Mouse (Mus musculus): ENCODE results near the gene Ttc39b. TPM values are rescaled to one million over a fixed set of nuclear protein-coding genes. Genes with fewer than 3 reads are reported as not detected.

The Ttc39b gene
- total RNA-seq, 4 experiments from 2014 or later: 21.4 to 29.7 (median 26.3) TPM

DNA sequence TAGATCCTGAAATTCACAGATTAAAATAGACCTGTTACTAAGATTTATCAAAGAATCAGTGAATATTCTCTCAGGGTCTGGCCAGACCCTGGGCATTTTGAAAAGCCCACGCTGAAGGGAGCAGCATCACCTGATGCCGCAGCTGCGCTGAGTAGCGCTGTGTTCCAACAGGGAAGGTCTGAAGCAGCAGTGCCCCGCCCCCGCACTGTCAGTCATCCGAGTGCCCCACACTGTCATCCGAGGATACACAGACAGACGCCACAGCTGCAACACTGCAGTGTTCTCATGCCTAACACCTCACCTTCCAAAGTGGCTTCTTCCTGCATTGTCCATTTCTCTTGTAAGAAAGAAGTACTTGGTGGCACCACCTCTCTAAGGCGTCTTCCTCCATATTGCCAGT, 96.0 kb downstream of the Ttc39b start:
- DNase-seq: no peak

GRCm38 (mm10) chr4:83225633-83226360, 98.3 kb downstream of the Ttc39b start:
- no peak for DNase-seq

GRCm38 (mm10) chr4:83224242-83224641, 99.8 kb downstream of the Ttc39b start:
- DNase-seq: no peak

DNA sequence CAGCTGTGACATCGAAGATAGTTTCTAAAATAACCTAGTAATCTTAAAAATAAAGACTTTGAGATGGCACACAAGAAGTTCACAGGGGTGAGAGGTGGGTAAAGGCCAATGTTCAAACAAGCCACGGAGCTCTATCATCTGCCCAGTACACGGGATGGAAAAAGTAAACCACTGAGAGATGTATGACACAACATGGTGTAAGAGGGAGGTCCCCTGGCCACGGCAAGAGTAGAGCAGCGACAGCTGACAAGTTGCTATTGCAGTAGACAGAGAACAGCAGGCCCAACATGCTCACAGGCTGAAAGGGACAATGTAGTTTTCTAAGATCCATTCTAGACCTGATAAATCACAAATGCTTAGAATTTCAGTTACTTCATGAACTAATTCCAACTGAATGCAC, 100.9 kb downstream of the Ttc39b start:
- no peak for DNase-seq

DNA sequence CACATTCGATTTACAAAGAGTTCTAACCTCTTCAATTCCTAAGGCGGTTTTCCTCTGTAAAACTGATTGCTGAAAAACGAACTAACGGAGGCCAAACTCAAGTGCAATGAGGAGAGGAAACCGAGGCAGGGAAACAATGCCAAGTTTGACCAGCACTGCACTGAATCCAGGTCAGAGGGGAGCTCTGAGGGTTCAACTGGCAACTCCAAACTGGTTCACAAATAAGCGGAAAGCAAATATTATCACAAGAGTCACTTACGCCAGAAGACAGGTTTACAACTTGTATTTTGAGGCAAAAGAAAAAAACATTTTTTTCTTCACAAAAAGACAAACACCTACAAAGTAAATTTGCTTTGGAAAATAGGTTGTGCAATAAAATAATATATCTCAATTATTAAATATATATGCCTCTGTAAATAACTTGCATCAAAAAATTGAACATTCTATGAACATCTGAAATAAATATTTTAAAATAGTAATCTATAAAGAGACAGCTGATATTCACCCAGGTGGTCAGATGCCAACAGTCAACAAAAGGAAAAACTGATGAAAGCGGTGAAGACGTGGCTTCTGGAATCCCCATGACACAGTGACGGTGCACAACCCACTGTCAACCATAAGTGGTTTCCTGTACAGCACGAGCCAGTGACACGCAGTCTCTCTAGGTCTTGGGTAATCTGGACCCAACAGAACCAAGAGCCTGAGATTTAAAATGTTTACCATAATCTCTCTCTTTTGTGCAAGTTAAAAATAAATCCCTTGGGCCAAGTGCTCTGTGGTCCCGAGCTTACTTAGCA, 103.1 kb downstream of the Ttc39b start:
- DNase-seq: no peak

- no peak for DNase-seq
Observed at GRCm38 (mm10) chr4:83219253-83219652, 104.8 kb downstream of the Ttc39b start.

- no peak for DNase-seq
Observed at GRCm38 (mm10) chr4:83217128-83217527, 106.9 kb downstream of the Ttc39b start.

GRCm38 (mm10) chr4:83216381-83216780, 107.7 kb downstream of the Ttc39b start:
- DNase-seq: no peak

DNA sequence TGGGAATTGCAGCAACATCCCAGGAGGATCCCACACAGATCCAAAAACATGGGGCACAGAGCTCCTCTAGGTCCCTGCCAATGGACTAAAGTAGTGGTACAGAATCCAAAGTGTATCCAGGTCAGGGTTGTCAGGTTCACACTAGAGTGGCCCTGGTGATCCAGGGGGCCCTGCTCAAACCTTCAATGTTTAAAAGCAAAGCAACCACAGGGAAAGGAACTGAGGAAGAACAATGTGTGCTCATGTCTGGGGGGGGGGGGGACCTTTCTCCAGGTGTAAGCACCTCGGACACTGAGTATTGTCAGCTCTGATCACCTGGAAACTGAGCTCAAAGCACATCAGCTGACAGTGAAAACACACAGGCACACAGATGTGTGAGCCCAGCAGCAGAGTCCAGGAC, 108.3 kb downstream of the Ttc39b start:
- no peak for DNase-seq

DNA sequence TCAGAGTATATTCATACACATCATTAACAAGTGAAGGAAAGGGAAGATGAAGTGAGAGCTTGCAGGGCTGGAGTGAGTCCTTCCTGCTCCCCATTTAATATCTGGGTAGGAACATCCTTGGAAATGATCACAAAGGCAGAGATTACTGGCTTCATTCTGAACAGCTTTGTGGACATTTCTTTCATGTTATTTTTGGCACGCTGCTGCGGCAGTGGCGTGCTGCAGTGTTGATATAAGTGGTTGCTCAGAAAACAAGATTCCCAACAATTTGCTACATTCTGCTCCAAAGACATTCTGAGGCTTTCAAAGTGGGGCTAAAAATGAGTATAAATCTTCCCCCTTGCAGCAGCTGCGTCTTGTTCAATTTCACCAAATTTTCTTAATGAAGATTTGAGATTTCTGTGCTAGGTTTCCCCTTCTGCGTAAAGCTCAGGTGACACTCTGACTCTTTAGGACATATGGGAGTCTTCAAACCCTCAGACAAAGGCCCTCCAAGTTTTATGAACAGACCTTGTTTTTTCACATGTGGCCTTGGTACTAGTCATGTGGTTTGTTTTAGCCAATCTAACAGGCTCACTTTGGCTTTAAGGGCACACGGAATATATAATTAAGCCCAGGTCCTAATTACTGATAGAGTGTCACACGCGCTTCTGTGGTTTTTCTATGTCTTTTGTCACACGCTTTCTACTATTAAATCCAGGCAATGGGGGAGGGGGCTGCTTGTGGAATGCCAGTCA, 109.1 kb downstream of the Ttc39b start:
- no peak for DNase-seq

DNA sequence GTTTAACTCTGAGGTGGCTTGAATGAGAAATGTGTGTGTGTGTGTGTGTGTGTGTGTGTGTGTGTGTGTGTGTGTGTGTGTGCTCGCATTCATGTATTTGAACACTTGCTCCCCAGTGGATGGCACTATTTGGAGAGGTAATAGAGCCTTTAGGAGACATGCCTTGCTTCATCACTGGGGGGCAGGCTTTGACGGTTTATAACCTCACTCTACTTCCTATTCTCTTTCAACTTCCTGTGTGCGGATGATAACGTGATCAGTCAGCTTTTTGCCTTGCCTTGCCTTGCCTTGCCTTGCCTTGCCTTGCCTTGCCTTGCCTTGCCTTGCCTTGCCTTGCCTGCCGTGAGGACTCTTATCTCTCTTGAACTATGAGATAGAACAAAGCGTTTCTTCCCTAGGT, 110.3 kb downstream of the Ttc39b start:
- DNase-seq: no peak

GRCm38 (mm10) chr4:83211709-83212108, 112.3 kb downstream of the Ttc39b start:
- no peak for DNase-seq

DNA sequence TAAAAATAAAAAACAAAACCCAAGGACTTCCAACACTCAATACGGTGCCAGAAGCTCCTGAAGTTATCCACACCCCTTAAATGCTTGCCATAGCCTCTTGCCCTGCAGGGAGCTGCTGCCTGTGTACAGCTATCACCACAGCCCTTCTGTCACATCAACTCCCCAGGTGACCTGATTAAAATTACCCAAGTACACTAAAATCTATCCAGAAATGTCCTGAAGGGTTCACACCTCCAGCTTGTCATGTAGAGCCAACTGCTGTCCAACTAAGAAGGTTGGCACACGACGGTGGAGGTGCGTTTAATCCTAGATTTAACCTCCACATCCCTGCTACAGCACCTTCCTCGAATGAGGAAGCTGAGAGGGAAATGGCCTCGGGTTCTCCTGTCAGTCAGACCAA, 113.6 kb downstream of the Ttc39b start:
- no peak for DNase-seq

DNA sequence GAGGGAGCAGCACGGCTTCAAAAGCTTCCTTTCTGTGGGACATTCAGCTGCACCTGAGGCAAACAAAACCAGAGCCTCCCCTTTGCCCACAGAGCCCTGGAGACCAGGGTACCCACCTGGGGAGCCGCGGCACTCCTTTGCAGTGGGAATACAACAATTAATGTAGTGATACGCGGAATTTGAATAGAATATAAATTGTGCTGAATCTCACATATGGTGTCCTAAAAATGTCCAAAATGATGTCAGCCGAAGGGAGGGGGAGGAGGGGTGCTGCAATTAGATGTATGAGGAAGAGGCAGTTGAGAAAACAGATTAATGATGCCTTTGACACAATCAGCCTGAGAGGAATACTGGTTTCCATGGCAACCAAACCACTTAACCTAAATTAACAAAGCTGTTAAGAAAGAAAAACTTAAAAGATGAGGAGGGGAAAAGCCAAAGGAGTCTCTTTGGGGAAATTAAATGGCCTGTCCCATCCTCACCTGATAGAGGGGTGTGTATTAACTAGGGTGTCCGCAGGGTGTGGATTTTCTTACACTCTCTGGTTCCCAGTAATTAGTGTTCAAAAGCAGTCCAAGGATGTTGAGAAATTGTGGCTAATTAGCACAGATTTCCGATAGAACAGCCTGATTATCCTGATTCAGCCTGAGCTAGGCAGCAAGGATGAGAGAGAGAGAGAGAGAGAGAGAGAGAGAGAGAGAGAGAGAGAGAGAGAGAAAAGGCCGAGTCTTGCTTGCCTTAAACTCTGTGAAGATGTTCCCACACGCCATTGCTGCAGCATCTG, 117.1 kb downstream of the Ttc39b start:
- no peak for DNase-seq

DNA sequence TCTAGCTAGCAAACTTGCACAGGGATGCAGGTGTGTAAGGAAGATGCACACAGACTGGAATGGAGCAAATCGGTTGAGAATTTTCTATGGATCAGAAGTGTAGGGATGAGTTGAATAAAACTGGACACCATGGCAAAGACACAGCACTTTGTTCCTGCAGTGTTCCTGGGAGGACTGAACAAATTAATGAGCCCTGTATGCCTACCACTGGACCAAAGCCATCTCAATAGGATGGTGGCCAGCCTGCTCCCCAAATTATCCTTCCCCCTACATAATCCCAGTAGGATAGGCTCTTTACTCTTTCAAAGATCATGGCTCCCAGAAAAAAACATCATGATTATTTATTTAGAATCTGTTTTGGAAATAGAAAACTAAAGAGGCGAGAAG, 117.6 kb downstream of the Ttc39b start:
- no peak for DNase-seq

DNA sequence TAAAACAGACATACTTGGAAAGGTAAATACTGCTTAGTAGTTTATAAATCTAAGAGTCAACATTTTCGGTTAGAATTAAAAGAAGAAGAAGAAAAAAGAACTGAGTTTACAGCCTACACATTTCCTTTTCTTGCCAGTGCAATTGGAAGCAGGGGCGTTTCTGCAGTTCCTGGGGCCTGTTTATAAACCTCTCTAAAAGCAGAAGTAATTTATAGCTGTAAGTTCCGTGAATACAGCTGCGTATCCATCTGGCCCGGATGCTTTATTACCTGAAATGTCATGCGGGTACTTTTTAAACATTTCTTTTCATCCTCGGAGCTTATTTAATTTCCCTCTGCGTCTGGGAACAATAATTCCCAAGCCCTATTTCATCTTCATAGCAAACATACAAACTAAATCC, 124.7 kb downstream of the Ttc39b start:
- no peak for DNase-seq

GRCm38 (mm10) chr4:83198123-83198522, 125.9 kb downstream of the Ttc39b start:
- no peak for DNase-seq

DNA sequence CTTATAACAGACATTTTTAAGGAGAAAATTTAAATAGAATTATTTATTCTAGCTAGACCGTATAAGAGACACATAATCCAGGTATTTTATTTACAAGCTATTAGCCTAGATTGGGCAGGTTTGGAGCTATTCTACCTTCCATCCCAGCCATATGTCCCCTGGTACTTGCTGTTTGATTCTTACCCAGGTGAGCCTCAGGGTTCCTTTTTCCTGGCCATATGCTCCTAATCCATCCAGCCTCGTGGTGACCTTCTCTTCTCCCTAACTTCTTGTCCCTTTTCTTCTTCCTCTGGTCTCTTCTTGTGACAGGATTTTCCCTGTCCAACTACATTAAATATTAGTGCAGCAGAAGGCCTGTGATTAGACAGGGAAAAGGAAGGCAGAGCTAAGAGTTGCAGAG, 134.3 kb downstream of the Ttc39b start:
- no peak for DNase-seq

DNA sequence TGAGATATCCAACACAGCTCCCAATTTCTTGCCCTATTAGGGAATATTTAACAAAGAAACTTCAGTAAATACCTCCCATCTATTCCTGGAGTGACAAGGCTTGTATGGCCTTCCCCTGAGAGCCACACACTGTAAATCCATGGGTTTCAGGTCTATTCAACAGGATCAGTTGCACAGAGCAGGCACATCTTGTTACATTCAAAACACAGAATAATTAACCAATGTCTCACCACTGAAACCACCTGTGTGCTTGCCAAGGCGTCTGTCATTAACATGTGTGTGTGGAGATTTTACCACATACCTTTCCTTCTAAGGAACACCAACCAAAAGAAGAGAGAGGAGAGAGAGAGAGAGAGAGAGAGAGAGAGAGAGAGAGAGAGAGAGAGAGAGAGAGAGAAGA, 136.7 kb downstream of the Ttc39b start:
- DNase-seq: no peak

DNA sequence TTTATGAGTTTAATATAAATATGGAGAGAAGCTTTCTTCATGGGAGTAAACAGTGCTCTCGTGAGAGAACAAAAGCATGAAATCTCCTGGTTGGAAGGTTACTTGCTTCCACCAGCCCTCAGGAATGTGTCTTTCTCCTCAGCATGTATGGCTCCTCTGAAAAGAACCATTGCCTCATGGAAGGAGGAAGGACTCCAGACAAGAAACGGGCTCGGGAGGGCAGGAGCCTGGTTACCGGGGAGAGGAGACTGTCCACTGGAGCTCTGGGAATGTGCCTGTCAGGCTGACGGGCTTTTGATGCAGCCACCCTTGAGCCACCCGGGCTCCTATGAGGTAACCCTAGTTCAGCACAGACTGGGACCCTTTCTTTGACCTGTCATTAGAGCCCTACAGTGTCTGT, 137.6 kb downstream of the Ttc39b start:
- no peak for DNase-seq

DNA sequence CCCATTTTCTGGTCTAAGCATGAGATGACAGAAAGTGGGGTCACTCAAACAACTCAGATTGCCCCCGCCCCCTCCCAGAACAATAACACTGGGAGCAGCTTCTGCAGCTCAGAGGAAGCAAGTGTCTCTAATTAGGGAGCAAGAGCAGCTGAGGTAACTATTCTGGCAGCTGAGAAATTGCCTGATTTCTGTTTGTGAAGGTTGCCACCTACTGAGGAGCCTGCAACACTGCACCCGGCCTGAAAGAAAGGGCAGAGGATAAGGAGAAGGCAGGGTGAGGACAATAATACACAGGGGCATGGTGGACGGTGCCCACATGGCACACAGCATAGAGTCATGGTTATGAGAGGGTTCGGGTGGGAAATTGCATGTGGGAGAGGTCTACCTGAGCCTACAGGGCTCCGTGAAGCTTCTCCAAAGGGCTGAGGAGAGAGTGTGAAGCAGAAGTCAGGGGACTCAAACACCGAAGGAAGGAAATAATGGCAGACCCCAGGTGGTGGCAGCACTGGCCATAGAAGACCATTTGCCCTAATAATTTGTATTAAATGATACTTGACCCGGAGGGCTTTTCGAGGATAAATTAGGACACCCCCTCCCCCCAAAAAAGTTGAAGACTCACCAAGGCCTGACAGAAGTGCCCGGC, 140.6 kb downstream of the Ttc39b start:
- DNase-seq: peak; percentile 5

Data from adrenal gland, adult 8-10 months (tissue).